Mouse (Mus musculus) liver, embryonic 12.5 days (tissue): ENCODE data around the gene Gm10570. TPM values are rescaled to one million over a fixed set of nuclear protein-coding genes. Genes with fewer than 3 reads are reported as not detected.

ENCODE experiments used
- ATAC-seq: fragments of 200-750 bp; cut with Nextera tagmentation; 2 replicates; pipeline ENCODE4 v1.8.0; 2017; ENCODE audit warnings: moderate number of reproducible peaks, mild to moderate bottlenecking, moderate library complexity
- H3K27ac ChIP-seq: fragments of 300-500 bp; sonication (generic); 2 replicates; pipeline ENCODE4 v1.5.1; 2016; ENCODE audit warnings: mild to moderate bottlenecking
- H3K27me3 ChIP-seq: fragments of 300-500 bp; sonication (generic); replicated peaks from 2 replicates; pipeline ENCODE4 v1.6.1; 2016; ENCODE audit warnings: mild to moderate bottlenecking, moderate library complexity
- H3K36me3 ChIP-seq: fragments of 300-500 bp; sonication (generic); 2 replicates; pipeline ENCODE4 v1.6.1; 2016; ENCODE audit warnings: mild to moderate bottlenecking, moderate library complexity
- H3K4me1 ChIP-seq: fragments of 300-500 bp; sonication (generic); 2 replicates; pipeline ENCODE4 v1.6.1; 2016
- H3K4me2 ChIP-seq: fragments of 300-500 bp; sonication (generic); 2 replicates; pipeline ENCODE4 v1.6.1; 2016; ENCODE audit warnings: mild to moderate bottlenecking, moderate library complexity
- H3K4me3 ChIP-seq: fragments of 300-500 bp; sonication (generic); 2 replicates; pipeline ENCODE4 v1.5.1; 2016; ENCODE audit warnings: mild to moderate bottlenecking, moderate library complexity
- H3K9ac ChIP-seq: fragments of 300-500 bp; sonication (generic); 2 replicates; pipeline ENCODE4 v1.6.1; 2016; ENCODE audit warnings: mild to moderate bottlenecking, moderate library complexity
- H3K9me3 ChIP-seq: fragments of 300-500 bp; sonication (generic); replicated peaks from 2 replicates; pipeline ENCODE4 v1.6.1; 2016; ENCODE audit warnings: mild to moderate bottlenecking, moderate library complexity
- WGBS: fragments of 180-500 bp; shearing (Covaris S2); methylation state at CpG from one replicate; pipeline ENCODE4 v1.1.7; 2016; ENCODE audit not compliant: insufficient replicate concordance; 5-methylcytosine and 5-hydroxymethylcytosine counted together
- polyA plus RNA-seq: library from polyadenylated mRNA; unstranded; fragments of >200 nt; fragmentation: Nextera tagmentation; extraction: Ambion mirVana; gene quantifications from 2 replicates; pipeline ENCODE4 v1.2.1, GENCODE M21; 2016

Gene Gm10570
- polyA plus RNA-seq, 1 experiment from 2014 or later = not detected

GRCm38 (mm10) chr4:130299629-130300018 lies 8.8 kb downstream of the Gm10570 start:
- Histone ChIP-seq H3K27me3 (peaks cover 19% of the 10 kb centered on the region), H3K4me1 (peaks cover 69% of the 10 kb centered on the region), H3K36me3 (no peaks in the 10 kb centered on the region), H3K4me3 (no peak overlapping the region), H3K9me3 (no peaks in the 10 kb centered on the region), H3K4me2 (no peak overlapping the region), H3K27ac (no peak overlapping the region), H3K9ac (0 out of 2 replicates have a peak overlapping the region, but pooled peaks have one; percentile 9)
- WGBS = 64% methylated on average over 8 of the region's 8 CpGs
- ATAC-seq = no peak

- Histone ChIP-seq H3K4me1 (peaks cover 75% of the 10 kb centered on the region), H3K9me3 (no peaks in the 10 kb centered on the region), H3K9ac (0 out of 2 replicates have a peak overlapping the region, but pooled peaks have one; percentile 9), H3K27me3 (peaks cover 17% of the 10 kb centered on the region), H3K4me3 (no peak overlapping the region), H3K36me3 (no peaks in the 10 kb centered on the region), H3K4me2 (no peak overlapping the region), H3K27ac (peak overlapping the region; percentile 99; the same call in 1 of the 2 replicates)
- 75% methylated on average over 11 of the region's 11 CpGs for WGBS
- no peak for ATAC-seq
Observed at GRCm38 (mm10) chr4:130298877-130299628, 9.4 kb downstream of the Gm10570 start.

- Histone ChIP-seq H3K27ac (peak overlapping the region; percentile 99), H3K9ac (peak overlapping the region; percentile 69), H3K9me3 (no peaks in the 10 kb centered on the region), H3K4me3 (peak overlapping the region; percentile 40), H3K27me3 (peaks cover 17% of the 10 kb centered on the region), H3K4me2 (peak overlapping the region; percentile 69), H3K36me3 (no peaks in the 10 kb centered on the region), H3K4me1 (peaks cover 73% of the 10 kb centered on the region)
- ATAC-seq = peak; percentile 88
- WGBS = 9% methylated on average over 13 of the region's 13 CpGs
Observed at GRCm38 (mm10) chr4:130297123-130297529, 11.3 kb downstream of the Gm10570 start.

GRCm38 (mm10) chr4:130296243-130296965 lies 12.1 kb downstream of the Gm10570 start:
- ATAC-seq = peak; percentile 82
- no peaks in the 10 kb centered on the region for H3K36me3 ChIP-seq
- peak overlapping the region; percentile 69 for H3K9ac ChIP-seq
- 33% methylated on average over 13 of the region's 13 CpGs for WGBS
- peak overlapping the region; percentile 40 for H3K4me3 ChIP-seq
- peak overlapping the region; percentile 69 for H3K4me2 ChIP-seq
- peaks cover 67% of the 10 kb centered on the region for H3K4me1 ChIP-seq
- peak overlapping the region; percentile 99 for H3K27ac ChIP-seq
- no peaks in the 10 kb centered on the region for H3K9me3 ChIP-seq
- peaks cover 20% of the 10 kb centered on the region for H3K27me3 ChIP-seq

- Histone ChIP-seq H3K4me3 (peak overlapping the region; percentile 40), H3K9me3 (no peaks in the 10 kb centered on the region), H3K36me3 (no peaks in the 10 kb centered on the region), H3K4me1 (peaks cover 67% of the 10 kb centered on the region), H3K4me2 (peak overlapping the region; percentile 69), H3K9ac (peak overlapping the region; percentile 69), H3K27ac (peak overlapping the region; percentile 99), H3K27me3 (peaks cover 18% of the 10 kb centered on the region)
- WGBS = 39% methylated on average over 23 of the region's 23 CpGs
- peak; percentile 31; the same call in 1 of the 2 replicates for ATAC-seq
Observed at GRCm38 (mm10) chr4:130295047-130295745, 13.3 kb downstream of the Gm10570 start.

GRCm38 (mm10) chr4:130294513-130294912 lies 14.0 kb downstream of the Gm10570 start:
- peak; percentile 44 for ATAC-seq
- peak overlapping the region; percentile 50 for H3K9ac ChIP-seq
- H3K4me2 ChIP-seq = peak overlapping the region; percentile 69
- 0 out of 2 replicates have a peak overlapping the region, but pooled peaks have one; percentile 40 for H3K4me3 ChIP-seq
- H3K36me3 ChIP-seq = no peaks in the 10 kb centered on the region
- H3K27me3 ChIP-seq = peaks cover 15% of the 10 kb centered on the region
- WGBS = 43% methylated on average over 8 of the region's 8 CpGs
- H3K4me1 ChIP-seq = peaks cover 64% of the 10 kb centered on the region
- no peaks in the 10 kb centered on the region for H3K9me3 ChIP-seq
- H3K27ac ChIP-seq = peak overlapping the region; percentile 99

GRCm38 (mm10) chr4:130292271-130292670 lies 16.2 kb downstream of the Gm10570 start:
- Histone ChIP-seq H3K4me2 (no peak overlapping the region), H3K9me3 (no peaks in the 10 kb centered on the region), H3K27ac (0 out of 2 replicates have a peak overlapping the region, but pooled peaks have one; percentile 11), H3K4me1 (peaks cover 42% of the 10 kb centered on the region), H3K36me3 (no peaks in the 10 kb centered on the region), H3K27me3 (peaks cover 30% of the 10 kb centered on the region), H3K9ac (no peak overlapping the region), H3K4me3 (no peak overlapping the region)
- WGBS = 3% methylated on average over 4 of the region's 4 CpGs
- no peak for ATAC-seq

GRCm38 (mm10) chr4:130289824-130290223 lies 18.6 kb downstream of the Gm10570 start:
- 52% methylated on average over 3 of the region's 3 CpGs for WGBS
- ATAC-seq = no peak

GRCm38 (mm10) chr4:130286531-130286930 lies 21.9 kb downstream of the Gm10570 start:
- Histone ChIP-seq H3K27me3 (peaks cover 74% of the 10 kb centered on the region), H3K9me3 (no peaks in the 10 kb centered on the region), H3K27ac (no peak overlapping the region), H3K9ac (no peak overlapping the region), H3K4me2 (no peak overlapping the region), H3K4me1 (no peaks in the 10 kb centered on the region), H3K4me3 (no peak overlapping the region), H3K36me3 (no peaks in the 10 kb centered on the region)
- no peak for ATAC-seq
- WGBS = 35% methylated on average over 3 of the region's 3 CpGs

More at GRCm38 (mm10) chr4:130289824-130290223, 18.6 kb downstream of the Gm10570 start:
- H3K4me3 ChIP-seq = no peak overlapping the region
- H3K4me2 ChIP-seq = no peak overlapping the region
- no peaks in the 10 kb centered on the region for H3K9me3 ChIP-seq
- peaks cover 18% of the 10 kb centered on the region for H3K4me1 ChIP-seq
- peaks cover 48% of the 10 kb centered on the region for H3K27me3 ChIP-seq
- no peaks in the 10 kb centered on the region for H3K36me3 ChIP-seq
- H3K9ac ChIP-seq = no peak overlapping the region
- H3K27ac ChIP-seq = no peak overlapping the region

GRCm38 (mm10) chr4:130283826-130284225 lies 24.6 kb downstream of the Gm10570 start:
- WGBS = 20% methylated on average over 9 of the region's 9 CpGs
- Histone ChIP-seq H3K4me3 (no peak overlapping the region), H3K27me3 (peaks cover 81% of the 10 kb centered on the region), H3K4me2 (no peak overlapping the region), H3K9me3 (no peaks in the 10 kb centered on the region), H3K36me3 (no peaks in the 10 kb centered on the region), H3K9ac (no peak overlapping the region), H3K4me1 (no peaks in the 10 kb centered on the region), H3K27ac (no peak overlapping the region)
- no peak for ATAC-seq

- H3K4me2 ChIP-seq = no peak overlapping the region
- no peak for ATAC-seq
- H3K4me1 ChIP-seq = no peaks in the 10 kb centered on the region
- H3K9me3 ChIP-seq = no peaks in the 10 kb centered on the region
- H3K27ac ChIP-seq = no peak overlapping the region
- no peaks in the 10 kb centered on the region for H3K36me3 ChIP-seq
- H3K27me3 ChIP-seq = peaks cover 84% of the 10 kb centered on the region
- H3K9ac ChIP-seq = no peak overlapping the region
- WGBS = 66% methylated on average over 5 of the region's 5 CpGs
- H3K4me3 ChIP-seq = no peak overlapping the region
Observed at GRCm38 (mm10) chr4:130282856-130283255, 25.6 kb downstream of the Gm10570 start.
